Mouse (Mus musculus): ENCODE data around the gene Pnkp. TPM values are rescaled to one million over a fixed set of nuclear protein-coding genes. Genes with fewer than 3 reads are reported as not detected.

Gene Pnkp
- polyA plus RNA-seq (2017; shearing (Covaris generic)) = 10 to 100 TPM; 43.2 to 49.7 (median 46.8) TPM

DNA sequence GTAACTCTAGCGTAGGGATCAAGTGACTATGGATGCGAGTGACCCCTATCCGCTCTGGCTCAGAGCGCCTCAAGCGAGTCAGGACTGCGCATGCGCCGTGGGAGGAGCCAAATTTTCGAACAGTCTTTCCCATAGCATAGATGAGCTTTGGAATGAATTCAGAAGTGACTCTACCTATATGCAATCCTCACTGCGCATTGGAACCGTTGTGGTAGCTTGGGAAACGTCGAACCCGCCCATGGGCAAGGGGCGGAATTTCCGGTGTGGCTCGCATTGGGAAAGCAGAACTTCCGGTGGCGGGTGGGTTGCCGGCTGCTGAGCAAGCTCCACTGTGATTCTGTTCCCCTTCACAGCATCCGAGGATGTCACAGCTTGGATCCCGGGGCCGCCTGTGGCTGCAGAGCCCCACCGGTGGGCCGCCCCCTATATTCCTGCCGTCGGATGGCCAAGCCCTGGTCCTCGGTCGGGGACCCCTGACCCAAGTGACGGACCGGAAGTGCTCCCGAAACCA, at the start of gene Pnkp:
Gene Pnkp (plus strand): TSS at position 98 of the 511 bp plus-strand sequence.
- peak; percentile 64 for ATAC-seq

DNA sequence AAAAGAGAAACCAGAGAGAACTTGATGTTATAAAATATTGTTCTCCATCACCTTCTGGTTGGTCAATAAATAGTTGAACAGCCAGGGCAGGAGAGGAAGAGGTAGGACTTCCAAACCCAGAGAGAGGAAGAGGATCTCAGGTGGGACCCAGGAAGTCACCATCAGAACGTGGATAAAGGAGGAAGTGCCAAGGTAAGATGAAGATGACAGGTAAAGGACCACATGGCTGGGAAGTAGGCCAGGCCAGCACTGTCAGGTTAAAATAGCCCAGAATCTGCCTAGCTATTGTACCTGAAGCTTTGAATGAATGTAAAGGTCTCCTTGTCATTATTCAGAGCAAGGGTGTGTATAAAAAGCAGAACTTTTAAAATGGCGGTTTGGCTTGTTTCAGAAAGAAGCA, 48.0 kb upstream of the Pnkp start:
- no peak for ATAC-seq

DNA sequence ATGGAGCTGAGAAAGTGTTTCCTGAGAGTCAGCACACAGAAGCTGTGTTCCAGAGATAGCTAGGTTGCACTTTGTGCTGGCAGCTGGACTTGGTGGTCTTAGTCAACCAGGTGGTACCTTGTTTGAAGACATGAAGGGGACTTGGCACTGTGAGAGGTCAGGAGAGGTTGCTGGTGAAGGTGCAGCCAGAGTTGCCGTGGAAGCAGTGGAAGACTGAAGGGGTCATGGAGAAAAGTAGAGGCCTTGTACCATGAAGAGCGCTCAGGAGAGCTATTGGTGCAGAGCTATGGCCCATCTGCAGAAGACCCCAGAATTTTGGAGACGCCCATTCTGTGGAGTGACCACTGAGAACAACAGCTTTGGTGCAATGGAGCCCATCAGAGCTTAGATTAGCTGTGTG, 47.5 kb upstream of the Pnkp start:
- ATAC-seq = no peak

DNA sequence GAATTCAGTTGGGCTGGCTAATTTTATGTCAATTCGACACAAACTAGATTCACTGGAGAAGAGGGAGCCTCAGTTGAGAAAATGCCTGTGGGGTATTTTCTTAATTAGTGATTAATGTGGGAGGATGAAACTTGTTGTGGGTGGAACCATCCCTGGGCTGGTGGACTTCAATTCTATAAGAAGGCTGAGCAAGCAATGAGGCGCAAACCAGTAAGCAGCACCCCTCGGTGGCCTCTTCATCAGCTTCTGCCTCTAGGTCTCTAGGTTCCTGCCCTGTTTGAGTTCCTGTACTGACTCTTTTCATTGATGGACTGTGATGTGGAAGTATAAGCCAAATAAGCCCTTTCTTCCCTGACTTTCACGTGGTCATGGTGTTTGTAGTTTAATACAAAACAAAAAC, 46.6 kb upstream of the Pnkp start:
- ATAC-seq = no peak

DNA sequence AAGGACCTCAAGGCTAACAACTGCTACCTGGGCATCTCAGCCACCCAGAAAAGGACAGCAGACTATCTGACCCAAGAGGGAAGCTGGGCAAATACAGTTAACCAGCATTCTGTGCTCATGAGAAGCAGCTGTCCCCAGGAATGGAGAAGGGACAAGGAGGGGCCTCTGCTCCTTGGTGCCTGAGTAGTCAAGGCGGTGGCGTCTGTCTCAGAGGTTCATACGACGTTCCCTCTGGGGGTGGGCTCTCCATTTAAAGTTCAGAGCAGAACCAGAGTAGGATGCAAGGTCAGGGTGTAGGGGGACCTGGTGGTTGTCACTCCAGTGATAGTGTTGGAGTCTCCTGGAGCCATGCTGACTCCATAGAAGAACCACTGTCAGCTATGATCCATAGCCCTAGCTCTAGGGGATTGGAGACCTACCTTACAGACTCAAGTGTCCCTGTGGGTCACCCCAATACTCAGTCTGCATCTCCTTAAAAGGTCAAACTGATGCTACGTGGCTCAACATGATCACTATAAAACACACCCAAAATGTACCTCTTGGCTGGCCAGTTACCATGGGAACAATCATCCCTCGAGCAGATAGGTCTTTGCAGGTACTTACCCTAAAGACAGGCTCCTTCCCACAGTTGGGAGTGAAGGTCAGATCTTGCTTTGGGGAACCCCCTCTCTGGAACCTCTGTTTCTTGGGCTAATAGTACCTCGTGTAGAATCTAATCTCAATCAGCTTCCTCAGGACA, 46.0 kb upstream of the Pnkp start:
- no peak for ATAC-seq

DNA sequence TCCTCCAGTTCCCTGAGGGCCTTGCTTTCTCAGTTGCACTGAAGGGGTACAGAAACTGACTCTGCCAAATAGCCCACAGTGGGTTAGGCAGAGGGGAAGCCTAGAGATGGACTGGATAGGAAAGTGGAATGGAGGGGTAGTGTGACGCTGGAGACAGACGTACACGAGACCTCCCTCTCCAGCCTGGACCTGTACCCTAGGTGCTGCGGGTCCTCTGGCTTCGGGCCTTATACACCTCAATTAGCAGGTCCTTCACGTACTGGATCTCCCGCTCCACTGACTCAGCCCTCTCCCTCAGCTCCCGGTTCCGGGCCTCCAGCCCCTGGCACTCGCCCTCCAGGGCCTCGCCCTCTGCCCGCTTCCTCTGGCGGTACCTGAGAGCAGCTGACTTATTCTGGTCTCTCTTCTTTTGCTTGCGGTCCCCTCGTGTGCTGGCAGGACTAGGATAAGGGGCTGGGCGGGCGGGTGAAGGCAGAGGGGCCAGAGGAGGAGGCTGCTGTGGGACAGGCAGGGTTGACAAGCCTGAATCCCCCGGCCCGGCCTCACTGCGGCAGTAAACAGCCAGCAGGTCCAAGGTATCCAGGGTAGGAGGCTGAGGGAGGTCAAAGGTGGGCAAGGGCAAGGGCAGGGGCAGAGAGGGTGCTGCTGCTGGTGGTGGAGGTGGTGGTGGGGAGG, 44.2 kb upstream of the Pnkp start:
- no peak for ATAC-seq

DNA sequence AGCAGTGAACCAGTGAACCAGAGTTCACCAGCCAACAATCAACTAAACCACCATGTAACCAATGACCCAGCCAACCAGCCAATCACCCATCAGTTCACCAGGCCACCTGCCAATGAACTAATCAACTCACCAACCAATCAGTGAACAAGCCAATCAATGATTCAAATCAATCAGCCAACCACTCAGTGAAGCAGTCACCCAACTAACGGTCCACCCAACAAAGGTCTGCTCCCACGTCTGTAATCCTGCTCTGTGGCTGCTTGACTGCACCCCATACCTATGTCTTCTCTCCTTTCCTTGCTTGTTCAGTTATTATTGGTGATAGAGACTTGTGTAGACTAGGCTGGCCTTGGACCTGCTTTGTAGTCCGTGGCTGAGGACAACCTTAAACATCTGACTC, 43.0 kb upstream of the Pnkp start:
- no peak for ATAC-seq

DNA sequence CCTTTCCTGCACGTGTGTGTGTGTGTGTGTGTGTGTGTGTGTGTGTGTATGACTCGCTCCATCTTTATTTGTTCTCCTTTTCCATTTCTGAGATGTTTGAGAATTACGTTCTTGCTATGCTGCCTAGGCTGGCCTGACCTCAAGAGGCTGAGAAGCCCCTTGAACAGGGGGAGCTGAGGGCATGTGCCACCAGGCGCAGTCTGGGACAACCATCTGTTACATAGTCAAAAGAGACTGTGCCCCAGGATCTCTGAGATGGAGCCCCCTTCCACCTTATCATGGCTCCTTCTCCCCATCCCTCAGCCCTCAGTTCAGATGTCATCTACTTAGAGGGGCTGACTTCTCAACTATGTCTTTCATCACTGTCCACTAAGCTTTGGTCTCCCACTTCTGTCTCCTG, 42.5 kb upstream of the Pnkp start:
- ATAC-seq = no peak

DNA sequence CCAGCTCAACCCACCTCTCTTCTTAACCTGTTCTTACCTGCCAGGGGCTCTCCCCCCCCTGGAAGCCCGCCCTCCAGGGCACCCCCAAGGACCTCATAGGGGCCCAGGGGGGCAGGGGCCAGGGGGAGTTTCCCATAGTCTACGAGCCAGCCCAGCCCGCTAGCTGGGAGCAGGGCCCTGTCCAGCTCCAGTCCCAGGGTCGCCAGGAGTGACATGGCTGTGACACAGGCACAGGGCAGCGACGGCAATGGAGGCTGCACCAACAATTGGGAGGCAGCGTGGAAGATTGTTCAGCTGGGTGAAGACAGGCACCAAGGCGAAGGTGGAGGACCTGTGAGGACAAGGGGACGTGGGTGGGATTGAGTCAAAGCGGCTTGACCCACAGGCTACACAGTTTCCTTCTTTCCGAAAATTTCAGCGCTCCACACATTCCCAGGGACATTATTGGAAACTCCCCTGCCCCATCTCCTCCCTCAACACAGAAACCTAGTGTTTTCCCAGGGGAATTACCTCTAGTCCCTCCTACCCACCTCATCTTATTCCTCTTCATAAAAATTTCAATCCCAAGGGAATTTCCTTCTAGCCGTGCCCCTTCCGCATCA, 41.9 kb upstream of the Pnkp start:
- no peak for ATAC-seq

DNA sequence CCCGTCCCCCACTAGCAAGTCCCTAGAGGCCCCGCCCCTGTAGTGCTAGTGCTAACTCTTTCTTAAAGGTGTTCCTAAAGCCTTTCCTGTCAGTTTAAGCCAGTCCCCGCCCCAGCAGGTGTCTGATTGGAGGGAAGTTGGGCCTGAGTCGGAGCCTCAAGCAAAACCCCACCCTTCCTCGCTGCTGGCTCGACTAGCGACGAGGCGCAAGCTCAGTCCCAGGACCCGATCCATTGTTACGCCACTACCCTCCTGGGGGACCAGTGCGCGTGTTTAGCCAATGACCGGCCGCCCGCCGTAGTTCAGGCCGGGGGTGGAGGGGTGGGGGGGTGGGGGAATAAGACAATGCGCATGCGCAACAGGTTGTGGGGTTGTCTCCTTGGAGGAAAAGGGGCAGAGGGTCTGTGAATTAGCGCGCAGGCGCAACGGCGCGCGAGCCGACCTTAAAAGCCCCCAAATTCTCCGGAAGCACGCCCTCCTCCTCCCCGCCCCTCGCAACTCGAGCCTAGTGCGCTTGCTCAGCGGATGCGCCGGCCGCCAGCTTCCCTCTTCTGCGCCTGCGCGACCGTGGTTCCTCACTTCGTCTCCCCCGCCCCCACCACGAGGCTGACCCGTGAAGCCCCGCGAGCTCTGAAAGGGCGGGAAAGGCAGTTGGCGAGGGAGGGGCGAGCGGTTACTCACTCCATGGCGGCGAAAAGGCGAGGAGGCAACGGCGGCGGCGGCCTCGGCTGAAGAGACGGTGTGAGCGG, 41.0 kb upstream of the Pnkp start, which contains the start of the genes Nup62 and Il4i1:
Gene Nup62 (plus strand): TSS at position 368 of the 749 bp plus-strand sequence.
Gene Il4i1 (plus strand): TSS at position 667 of the 749 bp plus-strand sequence.
- peak; percentile 93 for ATAC-seq

DNA sequence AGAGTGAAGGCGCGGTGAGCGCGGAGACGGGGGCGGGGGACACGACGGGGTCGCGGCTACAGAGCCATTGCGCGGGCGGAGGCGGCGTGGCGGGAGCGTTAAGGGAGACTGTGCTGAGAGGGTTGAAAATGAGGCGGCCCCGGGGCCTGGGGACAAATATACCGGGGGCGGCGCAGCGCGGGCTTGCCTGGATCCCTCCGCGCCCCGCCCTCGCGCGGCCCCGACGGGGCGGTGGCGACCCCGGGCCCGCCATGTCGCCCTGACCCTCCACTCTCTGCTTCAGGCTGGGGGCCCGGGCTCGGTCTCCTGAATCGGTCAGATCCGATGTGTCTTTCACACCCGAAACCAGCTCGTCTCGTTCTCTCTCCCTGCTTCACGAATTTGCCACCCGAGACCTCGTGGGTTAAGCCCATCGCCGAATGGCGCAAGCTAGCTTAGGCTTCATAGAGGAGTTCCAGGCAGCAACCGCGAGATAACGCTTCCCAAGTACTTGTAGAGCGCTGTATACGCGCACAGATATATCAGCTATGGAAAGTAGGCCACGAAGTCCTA, 40.4 kb upstream of the Pnkp start, which contains the start of gene Atf5:
Gene Atf5 (minus strand): TSS at position 189 of the 552 bp plus-strand sequence.
- no peak for ATAC-seq

DNA sequence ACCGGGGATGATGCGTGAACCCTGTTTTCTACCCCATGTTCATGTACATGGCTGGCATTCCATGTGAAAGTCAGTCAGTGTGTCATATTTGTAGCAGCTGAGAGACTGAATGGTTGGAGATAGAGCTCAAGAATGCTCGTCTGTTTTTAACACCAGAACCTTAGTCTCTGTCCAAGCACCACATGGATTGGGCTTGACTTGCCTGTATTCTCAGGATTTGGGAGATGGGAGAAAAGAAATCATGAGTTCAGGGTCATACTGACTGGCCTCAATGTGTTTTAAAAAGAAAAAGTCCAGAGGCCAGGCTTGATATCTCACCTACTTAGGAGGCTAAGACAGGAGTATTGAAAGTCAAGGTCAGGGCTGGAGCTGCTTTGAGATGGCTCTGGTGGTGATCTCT, 39.5 kb upstream of the Pnkp start:
- ATAC-seq = no peak

DNA sequence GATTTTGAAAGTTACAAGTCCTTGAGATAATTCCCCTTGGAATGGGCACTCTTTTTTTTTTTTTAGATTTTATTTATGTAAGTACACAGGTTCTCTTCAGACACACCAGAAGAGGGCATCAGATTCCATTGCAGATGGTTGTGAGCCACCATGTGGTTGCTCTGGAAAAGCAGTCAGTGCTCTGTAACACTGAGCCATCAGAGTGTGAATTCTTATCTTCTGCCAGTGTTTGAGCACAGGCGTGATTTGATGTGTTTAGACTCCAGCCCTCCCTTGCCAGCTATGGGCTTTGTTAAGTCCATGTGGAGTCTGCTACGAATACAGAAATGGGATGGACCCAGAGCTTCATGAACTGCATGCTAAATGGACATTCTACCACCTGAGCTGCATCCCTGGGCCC, 38.8 kb upstream of the Pnkp start:
- ATAC-seq = no peak

DNA sequence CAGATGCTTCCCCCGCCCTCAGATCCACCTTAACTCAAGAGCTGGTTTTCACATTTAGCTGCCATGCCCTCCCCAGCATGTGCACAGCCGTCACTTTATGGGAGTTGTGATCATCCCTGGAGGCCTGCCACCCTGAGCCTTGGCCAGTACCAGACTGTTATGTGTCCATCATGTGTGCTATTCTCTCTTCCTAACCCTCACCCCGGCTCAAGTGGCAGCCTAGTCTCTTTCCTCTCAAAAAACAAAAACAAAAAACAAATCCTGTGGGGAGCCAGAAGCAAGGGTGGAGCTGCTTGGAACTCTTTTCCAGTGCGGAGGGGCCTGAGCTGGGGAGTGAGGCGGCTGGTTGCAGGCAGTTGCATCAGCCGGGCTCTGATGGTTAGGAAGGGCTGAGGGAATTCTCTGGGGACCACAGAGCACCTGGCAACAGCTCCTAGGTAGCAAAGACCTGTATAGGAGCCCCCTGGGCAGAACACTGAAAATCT, 38.1 kb upstream of the Pnkp start:
- no peak for ATAC-seq

DNA sequence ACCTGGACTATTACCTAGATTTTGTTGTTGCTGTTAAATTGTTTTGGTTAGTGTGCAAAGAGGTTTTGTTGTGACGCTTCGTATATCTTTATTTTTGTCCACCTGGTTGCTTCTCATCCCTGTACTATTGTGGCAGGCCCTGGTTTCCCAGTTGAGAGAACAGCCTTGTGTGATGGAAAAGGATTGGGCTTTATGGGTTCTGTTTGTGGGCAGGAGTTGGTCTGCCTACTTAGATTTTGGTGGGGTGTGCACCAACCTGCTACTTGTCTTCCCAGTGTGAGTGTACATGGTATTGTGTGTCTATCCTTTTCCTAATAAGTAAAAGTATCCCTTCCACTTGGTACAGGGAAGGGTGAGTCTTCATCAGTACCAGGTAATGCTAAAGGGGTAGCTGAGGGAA, 37.5 kb upstream of the Pnkp start:
- ATAC-seq = no peak

DNA sequence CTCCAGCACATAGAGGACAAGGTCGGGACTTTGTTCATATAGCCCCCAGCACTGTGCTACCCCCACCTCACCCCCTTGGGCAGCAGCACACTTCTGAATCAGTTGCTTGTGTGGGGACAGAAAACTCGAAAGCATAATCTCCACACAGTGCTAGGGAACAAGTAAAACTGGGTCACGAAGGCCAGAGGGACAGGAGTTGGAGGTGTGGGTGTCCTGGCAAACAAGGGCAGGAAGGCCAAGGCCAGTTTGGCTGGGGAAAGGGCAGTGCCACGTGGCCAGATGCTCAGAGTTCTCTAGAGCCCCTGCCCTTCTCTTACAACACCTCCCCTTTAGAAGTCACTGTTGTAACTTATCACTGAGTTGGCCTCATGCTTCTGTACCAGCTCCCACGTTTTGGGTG, 37.1 kb upstream of the Pnkp start:
- ATAC-seq = no peak

DNA sequence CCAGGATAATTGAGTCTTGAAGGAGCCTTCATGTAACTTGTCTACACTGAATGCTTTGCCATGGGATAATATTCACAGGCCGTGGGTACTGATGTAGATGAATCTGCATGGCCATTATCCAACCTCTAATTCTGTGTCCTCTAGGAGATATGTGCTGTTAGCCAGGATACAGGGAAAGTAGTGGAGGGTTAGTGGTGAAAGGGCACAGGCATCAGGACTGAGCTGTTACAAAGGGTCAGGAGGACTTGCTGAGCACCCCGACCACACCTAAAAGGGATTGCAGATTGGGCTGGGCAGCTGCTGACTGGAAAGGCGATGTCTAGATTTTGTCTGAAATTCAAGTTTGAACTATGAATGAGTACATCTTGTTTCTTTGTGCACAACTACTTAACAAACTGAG, 36.4 kb upstream of the Pnkp start:
- no peak for ATAC-seq

DNA sequence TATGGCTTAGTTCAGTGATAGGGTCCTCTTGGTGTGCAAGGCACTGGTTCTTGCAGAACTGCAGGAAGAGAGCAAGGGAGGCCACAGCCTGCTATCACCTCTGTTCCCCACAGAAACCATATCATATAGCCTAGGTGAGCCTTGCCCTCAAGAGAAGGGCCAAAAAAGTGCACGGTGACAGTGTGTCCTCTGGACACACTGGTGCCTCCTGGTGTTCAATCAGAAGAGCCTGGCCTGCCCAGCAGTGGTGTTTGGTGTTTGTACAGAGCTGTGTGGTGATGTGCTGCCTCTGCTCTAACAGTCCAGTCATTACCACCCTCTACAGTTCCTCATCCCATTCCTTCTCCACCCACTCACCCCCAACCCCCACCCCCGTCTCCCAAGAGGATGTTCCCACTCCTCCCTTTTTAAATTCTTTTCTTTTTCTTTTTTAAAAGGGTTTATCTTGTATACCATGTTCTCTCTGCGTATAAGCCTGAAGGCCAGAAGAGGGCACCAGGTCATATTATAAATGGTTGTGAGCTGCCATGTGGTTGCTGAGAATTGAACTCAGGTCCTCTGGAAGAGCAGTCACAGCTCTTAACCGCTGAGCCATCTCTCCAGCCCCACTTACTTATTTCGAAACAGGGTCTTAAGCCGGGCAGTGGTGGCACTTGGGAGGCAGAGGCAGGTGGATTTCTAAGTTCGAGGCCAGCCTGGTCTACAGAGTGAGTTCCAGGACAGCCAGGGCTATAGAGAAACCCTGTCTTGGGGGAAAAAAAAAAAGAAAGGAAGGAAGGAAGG, 35.1 kb upstream of the Pnkp start:
- ATAC-seq = no peak

DNA sequence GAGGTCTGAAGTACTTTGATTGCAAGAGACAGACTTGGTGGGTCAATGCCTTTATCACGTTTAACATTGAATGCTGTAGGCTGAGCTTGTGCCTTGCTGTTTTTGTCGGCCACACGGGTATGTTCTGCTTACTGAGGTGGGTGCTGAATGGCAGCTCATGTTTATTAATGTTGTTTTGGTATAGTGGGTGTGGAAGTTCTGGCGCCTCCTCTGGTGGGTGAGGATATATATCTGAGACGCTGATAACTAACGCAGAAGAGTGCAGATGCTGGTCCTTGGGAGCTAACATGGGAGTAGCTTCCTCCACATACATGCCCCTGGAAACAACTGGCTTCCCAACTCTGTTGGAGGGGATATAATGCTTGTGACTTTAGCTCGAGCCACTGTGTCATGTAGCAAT, 33.5 kb upstream of the Pnkp start:
- ATAC-seq = no peak

DNA sequence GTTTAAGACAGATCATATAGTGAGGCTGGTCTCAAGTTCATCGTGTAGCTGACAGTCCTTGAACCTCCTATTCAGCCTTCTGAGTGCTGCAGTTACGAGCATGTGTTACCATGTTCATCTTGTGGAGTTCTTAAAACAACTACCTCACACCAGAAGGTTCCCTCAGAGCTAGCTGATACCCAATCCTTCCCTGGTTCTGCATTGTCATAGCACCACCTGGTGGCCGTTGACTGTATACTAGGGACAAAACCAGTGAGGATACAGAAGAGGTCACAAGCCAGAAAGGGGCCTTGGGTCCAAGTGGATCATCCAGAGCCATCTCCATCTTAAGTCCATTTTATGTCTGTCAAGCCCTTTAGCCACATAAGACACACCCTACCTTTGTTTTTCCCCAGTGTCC, 32.1 kb upstream of the Pnkp start:
- peak; percentile 88 for ATAC-seq

DNA sequence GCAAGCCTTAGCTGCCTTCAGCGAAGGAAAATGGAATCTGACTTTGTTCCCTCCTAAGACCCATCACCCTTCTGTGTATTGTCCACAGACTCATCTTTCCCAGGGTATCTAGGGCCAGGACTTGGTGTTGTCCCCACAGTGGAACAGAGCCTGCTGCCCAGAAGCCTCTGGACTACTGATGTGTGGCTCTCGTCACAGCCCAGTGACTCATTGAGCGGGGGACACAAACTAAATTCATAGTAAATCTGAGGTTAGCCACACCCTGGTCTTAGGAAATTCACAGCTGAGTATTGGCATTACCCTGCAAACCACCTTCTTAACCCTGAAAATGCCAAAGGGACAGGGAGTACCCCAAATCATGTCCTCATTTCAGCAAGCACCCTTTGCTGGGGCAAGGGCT, 30.2 kb upstream of the Pnkp start:
- ATAC-seq = no peak

DNA sequence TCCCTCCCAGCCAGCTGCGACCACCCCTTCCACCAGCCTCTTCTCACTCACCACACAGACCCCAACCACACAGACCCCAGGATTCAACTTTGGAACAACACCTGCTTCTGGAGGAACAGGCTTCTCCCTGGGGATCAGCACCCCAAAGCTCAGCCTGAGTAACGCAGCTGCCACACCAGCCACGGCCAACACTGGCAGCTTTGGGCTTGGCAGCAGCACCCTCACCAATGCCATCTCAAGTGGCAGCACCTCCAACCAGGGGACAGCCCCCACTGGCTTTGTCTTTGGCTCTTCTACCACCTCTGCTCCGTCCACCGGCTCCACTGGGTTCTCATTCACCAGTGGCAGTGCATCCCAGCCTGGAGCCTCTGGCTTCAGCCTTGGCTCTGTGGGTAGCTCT, 28.2 kb upstream of the Pnkp start:
- no peak for ATAC-seq
